Mouse (Mus musculus) layer of hippocampus, postnatal 36 days (tissue): ENCODE data around the gene Tbc1d20. TPM values are rescaled to one million over a fixed set of nuclear protein-coding genes. Genes with fewer than 3 reads are reported as not detected.
"Not testable (repeated sequence)": the region's sequence is repeated elsewhere in the genome, so short reads cannot be mapped to it uniquely, and the experiment has no call there.

Experiments
- DNase-seq, 2 experiments: peaks; one replicate each; pipeline ENCODE4 v3.0.0; 2022
- total RNA-seq, 2 experiments: library from RNA; stranded (reverse); gene quantifications; 2 replicates each; pipeline ENCODE4 v1.2.3; 2021

The Tbc1d20 gene
- total RNA-seq: 10 to 100 TPM; 51.6 to 51.7 TPM

GRCm38 (mm10) chr2:152293727-152294475 is at the start of gene Tbc1d20:
Tbc1d20 (plus strand) TSS chr2:152293828.
- DNase-seq: peak; percentile 89 to 92

GRCm38 (mm10) chr2:152247213-152247612 is 46.4 kb upstream of the Tbc1d20 start:
- no peak for DNase-seq

GRCm38 (mm10) chr2:152250511-152250910 is 43.1 kb upstream of the Tbc1d20 start:
- no peak for DNase-seq

- DNase-seq: no peak
Observed at GRCm38 (mm10) chr2:152259739-152260138, 33.9 kb upstream of the Tbc1d20 start.

- DNase-seq: no peak
Observed at GRCm38 (mm10) chr2:152273639-152274038, 20.0 kb upstream of the Tbc1d20 start.

- no peak for DNase-seq
Observed at GRCm38 (mm10) chr2:152281407-152281806, 12.2 kb upstream of the Tbc1d20 start.

GRCm38 (mm10) chr2:152287560-152287959 is 6.1 kb upstream of the Tbc1d20 start:
- DNase-seq: no peak

GRCm38 (mm10) chr2:152288046-152288445 is 5.6 kb upstream of the Tbc1d20 start:
- no peak for DNase-seq

GRCm38 (mm10) chr2:152289623-152290022 is 4.0 kb upstream of the Tbc1d20 start:
- DNase-seq: not testable (repeated sequence)

GRCm38 (mm10) chr2:152292475-152292874 is 1.2 kb upstream of the Tbc1d20 start:
- DNase-seq: no peak

- DNase-seq: no peak
Observed at GRCm38 (mm10) chr2:152293179-152293726, 375 bp upstream of the Tbc1d20 start.

GRCm38 (mm10) chr2:152294541-152294940 is 913 bp downstream of the Tbc1d20 start:
- DNase-seq: no peak

- DNase-seq: no peak
Observed at GRCm38 (mm10) chr2:152302862-152303261, 9.2 kb downstream of the Tbc1d20 start.

- DNase-seq: no peak
Observed at GRCm38 (mm10) chr2:152303781-152304180, 10.2 kb downstream of the Tbc1d20 start.

- no peak for DNase-seq
Observed at GRCm38 (mm10) chr2:152305480-152305879, 11.9 kb downstream of the Tbc1d20 start.

- no peak for DNase-seq
Observed at GRCm38 (mm10) chr2:152307186-152307585, 13.6 kb downstream of the Tbc1d20 start.

GRCm38 (mm10) chr2:152312996-152313395 is 19.4 kb downstream of the Tbc1d20 start:
- no peak for DNase-seq

GRCm38 (mm10) chr2:152313926-152314325 is 20.3 kb downstream of the Tbc1d20 start:
- DNase-seq: no peak

GRCm38 (mm10) chr2:152317054-152317453 is 23.4 kb downstream of the Tbc1d20 start:
- no peak for DNase-seq

GRCm38 (mm10) chr2:152321558-152321957 is 27.9 kb downstream of the Tbc1d20 start:
- DNase-seq: no peak

- no peak for DNase-seq
Observed at GRCm38 (mm10) chr2:152322198-152322597, 28.6 kb downstream of the Tbc1d20 start.

GRCm38 (mm10) chr2:152323971-152324370 is 30.3 kb downstream of the Tbc1d20 start:
- no peak for DNase-seq

- DNase-seq: no peak
Observed at GRCm38 (mm10) chr2:152324842-152325241, 31.2 kb downstream of the Tbc1d20 start.

- no peak for DNase-seq
Observed at GRCm38 (mm10) chr2:152326157-152326556, 32.5 kb downstream of the Tbc1d20 start.
